Mouse (Mus musculus) ES-CJ7 (cell line): ENCODE measurements around the gene Pik3c2b.

Experiments
- DNase-seq: peaks from one replicate; pipeline ENCODE4 v3.0.0; 2011; ENCODE audit warnings: low read depth, low spot score

The Pik3c2b gene

DNA sequence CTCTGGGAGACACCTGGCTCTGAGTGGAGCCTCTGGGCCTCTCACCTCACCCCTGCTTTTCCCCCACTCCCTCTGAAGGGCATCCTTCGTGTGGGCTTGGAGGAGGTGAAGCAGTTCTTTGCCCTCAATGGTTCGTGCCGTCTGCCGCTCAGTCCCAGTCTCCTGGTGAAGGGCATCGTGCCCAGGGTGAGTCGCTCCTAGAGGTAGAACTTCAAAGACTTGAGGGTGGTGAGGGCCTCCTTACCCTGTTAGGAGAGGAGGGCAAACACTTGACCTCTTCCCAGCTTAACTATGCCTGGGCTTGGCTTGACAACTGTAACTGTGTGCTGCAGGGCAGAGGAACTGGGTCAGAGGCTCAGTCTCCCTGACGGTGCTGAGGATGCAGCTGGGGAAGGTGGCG is 46.0 kb downstream of the Pik3c2b start:
- no peak for DNase-seq

DNA sequence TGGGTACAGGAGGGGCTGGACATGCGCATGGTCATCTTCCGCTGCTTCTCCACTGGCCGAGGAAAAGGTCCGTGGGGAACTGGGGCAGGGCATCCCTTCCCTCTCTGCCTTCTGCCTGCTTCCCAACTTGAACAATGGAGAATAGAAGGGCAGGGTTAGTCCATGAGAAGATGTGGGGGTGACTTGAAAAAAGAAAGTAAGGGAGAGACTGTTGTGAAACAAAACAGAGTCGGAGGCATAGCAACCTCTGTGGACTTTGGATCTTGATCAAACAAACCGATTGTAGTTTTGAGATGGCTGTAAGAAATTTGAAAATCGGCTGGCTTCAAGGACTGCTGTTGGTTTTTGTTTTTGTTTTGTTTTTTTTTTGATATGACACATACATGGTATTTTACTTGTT is 48.3 kb downstream of the Pik3c2b start:
- DNase-seq: no peak

DNA sequence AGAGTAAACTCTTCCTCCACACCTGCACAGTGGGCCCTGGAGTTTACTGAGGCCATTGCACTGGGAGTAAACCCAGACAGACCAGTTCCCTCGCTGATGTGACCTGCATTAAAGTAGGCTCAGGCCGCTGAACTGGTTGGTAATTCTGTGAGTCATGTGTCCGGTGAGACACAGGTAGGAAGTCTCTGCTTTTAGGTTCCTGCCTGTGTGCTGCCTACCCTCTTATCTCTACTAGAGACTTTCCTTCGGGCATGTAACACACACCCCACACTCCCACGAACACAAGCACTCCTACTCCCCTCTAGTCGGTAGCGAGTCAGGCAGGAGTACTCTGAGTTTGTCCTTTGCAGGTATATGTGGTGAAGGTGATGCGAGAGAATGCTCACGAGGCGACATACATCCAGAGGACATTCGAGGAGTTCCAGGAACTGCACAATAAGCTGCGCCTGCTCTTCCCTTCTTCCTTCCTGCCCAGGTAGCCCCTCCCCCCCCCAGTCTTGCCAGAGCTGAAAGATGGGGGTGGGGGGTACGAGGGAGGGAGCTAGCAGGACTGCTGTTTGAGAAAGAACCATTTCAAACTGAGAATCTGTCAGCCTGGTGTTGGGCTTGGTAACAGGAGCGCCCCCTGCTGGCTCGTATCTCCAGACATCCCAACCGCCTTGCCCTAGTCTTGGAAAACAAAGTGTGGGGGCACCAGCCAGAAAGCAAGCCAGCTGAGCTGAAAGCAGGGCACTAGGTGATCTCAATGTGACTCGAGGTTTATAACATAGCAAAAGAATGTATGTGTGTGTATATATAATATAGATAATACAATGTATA is 55.7 kb downstream of the Pik3c2b start:
- DNase-seq: peak; percentile 96

DNA sequence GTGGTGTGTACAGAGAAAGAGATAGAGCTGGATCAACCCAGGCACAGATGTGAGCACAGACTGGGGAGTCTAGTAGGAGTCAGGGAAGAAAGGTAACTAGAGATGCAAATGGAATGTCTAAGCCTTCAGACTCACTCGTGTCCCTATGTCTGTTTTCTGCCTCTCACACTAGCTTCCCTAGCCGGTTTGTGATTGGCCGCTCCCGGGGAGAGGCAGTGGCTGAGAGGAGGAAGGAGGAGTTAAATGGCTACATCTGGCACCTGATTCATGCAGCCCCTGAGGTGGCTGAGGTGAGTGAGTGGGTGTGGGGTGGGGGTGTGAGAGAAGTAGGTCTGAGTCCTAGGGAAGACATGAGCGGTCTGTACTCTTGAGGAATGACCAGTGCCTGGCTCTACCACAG is 56.6 kb downstream of the Pik3c2b start:
- DNase-seq: peak; percentile 63

DNA sequence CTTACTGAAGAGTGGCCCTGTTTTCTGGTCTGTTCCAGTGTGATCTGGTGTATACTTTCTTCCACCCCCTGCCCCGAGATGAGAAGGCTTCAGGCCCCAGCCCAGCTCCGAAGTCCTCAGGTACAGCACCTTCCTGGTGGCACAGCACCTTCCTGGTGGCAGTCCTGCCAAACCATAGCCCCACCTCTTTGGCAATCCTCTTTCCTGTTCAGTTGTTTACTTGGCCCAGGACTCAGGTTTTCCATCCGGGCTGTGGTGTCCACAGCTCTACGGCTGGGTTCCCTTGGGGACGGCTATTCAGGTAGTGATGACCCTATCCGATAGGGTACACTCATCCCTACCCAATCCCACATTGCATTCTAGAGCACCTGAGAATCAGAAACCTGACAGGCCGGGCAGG is 57.8 kb downstream of the Pik3c2b start:
- DNase-seq: no peak

DNA sequence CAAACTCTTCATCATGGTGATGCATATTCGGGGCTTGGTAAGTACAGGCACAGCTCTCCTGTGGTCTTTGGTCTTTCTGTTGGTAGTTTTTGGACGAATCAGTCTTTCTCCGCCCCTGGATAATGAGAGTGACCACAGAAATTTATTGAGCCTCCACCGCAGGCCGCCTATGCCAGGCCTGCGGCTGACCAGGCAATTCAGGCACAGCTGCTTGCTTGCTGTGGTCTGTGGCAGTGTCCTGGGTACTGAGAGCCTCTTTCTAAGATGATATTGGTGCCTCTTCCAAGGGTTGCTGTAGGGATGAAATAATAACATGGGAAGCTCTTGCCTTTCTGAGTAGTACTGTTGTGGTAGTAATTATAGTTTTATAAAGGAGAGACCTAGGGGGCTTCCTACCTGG is 58.4 kb downstream of the Pik3c2b start:
- no peak for DNase-seq

DNA sequence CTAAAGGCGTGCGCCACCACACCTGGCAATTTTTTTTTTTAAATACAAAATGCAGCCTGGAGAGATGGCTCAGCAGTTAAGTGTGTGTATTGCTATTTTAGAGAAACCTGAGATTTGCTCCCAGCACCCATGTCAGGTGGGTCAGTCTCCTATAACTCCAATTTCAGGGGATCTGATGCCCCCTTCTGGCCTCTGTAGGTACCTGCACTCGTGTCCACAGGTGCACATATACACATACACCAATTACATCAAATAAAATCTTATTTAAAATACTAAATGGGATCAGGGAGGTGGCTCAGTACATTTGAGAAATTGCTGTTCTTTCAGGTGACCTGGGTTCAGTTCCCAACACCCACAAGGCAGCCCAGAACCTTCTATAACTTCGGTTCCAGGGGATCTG is 70.6 kb downstream of the Pik3c2b start:
- peak; percentile 59 for DNase-seq

DNA sequence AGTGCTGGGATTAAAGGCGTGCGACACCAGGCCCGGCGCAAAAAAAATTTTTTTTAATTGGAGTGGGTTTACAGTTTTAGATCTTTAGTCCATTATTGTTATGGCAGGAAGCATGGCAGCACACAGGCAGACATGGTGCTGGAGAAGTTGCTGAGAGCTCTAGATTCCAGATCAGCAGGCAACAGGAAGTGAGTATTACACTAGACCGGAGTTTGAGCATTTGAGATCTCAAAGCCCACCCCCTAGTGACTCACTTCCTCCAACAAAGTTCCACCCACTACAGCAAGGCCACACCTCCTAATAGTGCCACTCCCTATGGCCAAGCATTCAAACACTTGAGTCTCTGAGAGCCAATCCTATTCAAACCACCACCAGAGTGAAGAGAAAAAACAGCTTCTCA is 72.7 kb downstream of the Pik3c2b start:
- peak; percentile 97 for DNase-seq

DNA sequence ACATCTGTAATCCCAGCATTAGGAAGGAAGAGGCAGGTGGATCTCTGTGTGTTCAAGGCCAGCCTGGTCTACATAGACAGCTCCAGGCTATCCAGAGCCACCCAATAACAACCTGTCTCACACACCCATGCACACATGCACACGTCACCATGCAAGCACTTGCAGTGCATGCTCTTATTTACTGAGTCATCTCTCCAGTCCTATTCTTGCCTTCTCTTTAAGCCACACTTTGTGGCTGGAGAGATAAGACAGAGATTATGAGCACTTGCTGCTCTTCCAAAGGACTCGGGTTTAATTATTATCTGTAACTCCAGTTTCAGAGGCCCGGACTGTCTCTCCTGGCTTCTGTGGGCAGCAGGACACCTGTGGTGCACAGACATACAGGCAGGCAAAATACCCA is 73.4 kb downstream of the Pik3c2b start:
- DNase-seq: no peak

DNA sequence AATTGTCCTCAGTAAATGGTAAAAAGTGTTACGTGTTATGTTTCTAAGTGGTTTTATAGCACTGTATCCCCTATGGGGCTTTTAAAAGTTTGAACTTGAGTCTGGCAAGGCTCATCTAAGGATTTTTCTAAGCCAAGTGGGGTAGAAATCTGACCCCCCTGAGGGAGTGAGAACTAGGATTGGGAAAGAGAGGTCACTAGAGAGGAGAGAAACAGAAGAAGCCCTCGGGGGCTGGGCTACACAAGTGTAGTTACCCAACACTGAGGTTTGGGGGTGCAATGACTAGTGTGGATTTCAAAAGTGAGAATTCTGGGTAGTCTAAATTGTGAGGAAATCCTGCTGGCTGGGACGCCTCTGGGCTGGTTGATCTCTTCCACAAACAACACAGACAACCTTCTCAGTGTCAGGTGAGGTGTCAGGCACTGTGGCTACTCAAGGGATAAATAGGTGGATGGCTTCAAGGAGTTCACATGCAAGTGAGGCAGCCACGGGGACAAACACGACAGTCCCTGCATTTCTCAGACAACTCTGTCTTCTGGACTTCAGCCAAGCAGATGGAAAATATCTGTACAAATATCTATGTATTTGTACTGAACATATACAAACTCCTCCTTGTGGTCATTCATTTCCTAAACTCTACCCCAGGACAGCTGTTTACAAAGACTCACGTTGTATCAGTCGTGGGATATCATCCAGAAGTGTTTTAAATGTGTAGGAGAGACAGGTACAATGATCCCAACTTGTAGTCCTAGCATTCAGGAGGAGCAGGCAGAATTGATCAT is 74.7 kb downstream of the Pik3c2b start:
- no peak for DNase-seq

DNA sequence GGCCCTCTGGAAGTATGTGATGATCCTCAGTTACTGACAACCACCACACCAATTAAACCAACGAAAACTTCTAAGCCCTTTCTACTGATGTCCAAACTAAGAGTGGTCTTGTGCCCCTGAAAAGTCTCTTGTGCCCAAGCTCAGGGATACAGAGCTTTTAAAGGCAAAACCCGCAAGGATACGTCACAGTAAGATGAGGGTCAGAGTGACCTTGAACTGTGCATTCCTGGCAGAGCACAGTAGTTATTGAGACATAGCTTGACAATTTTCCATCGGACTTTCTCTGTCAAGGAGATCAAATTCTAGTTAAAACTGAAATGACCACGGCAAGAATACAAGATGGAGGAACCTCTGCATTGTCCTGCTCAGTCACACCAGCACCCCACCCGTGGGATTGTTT is 75.8 kb downstream of the Pik3c2b start:
- DNase-seq: no peak

DNA sequence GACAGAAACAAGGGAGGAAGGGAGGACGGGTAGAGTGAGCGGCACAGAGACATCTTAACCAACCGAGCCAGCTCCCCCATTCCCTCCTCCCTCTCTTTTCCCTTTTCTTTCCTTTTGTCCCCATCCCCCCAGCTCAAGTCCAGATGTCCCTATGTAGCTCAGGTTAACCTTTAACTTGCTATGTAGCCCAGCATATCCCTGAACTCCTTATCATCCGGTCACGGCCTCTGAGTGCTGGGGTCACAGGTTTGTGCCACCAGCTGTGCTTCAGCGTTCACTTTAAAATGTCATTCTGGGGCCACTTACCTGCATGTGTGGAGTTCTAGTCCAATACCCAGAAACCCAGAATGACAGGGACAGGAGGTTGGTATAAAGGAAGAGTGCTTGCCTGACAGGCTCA is 78.7 kb downstream of the Pik3c2b start:
- DNase-seq: no peak

DNA sequence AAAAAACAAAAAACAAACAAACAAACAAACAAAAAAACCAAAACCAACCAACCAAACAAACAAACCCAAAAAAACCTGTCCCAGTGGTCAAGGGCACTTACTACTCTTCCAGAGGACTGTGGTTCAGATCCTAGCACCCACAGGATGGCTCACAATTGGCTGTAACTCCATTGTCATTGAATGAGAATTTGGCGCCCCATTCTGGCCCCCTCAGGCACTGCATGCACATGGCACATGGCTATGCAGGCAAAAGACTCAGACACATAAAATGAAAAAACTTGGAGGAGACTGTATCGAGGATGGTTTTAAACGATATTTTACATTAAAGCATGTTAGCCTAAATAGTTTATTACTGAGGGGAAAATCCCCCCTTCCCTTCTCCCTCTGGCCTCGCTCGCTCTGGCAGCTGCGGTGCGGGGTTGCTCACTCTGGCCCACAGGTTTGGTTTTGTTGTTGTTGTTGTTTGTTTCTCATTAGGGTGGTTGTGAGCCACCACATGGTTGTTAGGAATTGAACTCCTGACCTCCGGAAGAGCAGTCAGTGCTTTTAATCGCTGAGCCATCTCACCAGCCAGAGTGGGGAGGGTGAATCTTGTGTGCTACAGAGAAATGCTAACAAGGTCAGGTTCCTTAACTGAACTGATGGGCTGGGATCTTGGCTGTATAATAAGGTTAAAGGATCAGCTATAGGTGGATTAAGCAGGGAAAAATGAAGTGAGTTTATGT is 80.3 kb downstream of the Pik3c2b start:
- DNase-seq: peak; percentile 85

DNA sequence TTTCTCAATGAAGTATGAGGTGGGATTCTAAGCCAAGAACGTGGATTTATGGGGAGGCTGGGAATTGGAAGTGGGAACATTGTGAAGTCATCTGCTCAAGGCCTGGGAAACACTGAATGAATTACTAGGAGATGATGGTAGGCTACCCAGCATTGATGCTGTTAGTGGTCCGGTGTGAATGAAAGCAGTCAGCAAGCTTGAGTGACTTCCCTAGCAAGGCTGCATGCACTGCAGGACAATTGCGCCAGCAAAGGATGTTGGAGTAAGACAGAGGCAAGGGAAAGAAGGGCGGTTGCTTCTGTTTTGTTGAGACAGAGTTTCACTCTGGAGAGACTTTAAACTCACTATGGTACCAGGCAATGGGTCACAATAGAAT is 80.9 kb downstream of the Pik3c2b start:
- peak; percentile 76 for DNase-seq

DNA sequence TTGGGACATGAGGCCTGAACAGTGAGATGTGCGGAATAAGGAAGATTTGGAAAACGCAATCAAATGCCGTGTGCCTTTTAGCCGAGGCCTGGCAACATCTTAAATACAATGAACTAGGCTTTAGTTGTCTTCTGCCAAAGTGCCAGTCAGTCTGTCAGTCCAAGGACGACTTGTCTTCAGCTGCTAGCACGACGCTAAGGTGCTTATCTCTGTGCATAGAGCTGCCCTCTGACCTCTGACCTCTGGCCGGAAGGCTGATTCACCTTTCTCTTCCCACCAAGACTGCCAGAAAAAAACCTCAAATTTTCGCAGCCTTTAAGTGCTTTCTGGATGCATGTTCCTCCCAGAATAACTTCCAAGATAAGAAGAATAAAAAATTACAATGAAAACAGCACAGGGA is 81.9 kb downstream of the Pik3c2b start:
- DNase-seq: peak; percentile 53

DNA sequence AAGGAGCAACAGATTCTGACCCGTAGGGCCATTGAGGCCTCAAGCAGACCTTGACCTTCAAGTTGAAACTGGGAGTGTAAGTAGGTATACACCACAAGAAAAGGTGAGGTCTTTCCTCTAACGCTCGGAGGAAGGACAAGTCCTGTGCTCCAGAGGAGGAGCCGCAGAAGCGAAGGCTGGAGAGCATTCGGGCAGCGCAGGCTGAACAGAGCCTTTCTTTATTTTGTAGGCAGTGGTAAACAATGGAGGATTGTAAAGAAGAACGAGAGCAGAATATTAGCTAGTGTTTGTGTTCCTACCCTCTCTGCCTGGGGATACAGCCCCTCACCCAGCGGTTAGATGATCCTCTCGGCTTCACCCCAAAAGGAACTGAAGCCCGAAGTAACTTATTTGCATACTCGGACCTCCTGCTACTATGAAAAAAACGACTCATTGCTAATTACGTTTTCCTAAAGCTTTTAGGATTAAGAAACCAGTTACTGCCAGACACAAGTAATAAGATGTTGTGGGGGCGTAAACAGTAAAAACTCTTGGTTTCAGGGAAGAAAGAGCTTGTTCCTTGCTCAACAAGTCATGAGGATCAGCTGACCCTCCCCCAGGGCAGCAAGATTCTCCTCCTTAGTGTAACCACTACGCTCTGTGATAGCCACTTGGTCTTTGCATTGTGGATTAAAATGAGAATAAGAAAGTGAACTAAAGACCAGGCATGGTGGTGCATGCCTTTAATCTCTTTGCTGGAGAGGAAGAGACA is 84.2 kb downstream of the Pik3c2b start:
- peak; percentile 84 for DNase-seq

DNA sequence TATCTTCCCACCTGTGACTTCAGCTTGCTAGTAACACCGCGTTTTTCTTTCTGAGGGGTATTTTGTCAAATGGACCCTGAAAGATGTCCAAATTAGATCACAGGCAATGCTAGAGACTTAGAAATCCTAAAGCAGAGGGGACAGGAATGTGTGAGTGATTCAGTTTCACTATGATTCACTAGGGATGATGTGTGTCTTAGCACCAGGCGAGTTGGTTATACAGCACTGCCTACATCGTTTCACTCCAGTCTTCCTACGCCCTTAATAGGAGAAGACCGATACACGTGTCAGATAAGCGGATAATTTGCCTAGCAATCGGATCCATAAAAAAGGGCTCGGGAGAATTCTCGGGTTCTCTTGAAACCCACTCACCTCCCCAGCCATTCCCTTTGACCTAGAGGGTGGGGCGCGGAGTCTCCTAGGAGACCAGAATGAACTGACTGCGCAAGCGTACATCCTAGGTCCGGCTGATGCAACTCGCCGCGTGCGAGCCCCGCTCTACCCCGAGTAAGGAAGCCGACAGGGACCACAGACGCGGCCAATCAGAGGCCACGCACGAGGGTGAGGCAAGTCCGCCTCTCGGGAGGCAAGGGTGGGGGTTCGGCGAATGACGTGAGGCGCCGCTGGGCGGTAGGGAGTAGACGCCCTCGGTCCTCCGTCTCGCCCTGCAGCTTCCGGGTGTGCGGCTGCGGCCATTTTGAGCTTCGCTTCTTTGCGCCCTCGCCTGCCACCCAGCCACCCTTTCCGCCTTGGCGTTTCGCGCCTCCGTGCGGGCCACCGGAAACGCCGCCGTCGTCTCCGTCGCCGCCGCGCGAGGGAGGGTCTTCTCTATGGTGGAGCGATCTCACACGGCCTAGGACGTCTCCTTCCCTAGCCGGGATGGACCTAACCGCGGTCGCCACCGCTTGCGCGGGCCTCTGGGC is 85.4 kb downstream of the Pik3c2b start, which contains the start of gene Ppp1r15b:
Gene Ppp1r15b, plus strand, starts transcription at position 506 of the 923 bp plus-strand sequence.
- peak; percentile 100 for DNase-seq

DNA sequence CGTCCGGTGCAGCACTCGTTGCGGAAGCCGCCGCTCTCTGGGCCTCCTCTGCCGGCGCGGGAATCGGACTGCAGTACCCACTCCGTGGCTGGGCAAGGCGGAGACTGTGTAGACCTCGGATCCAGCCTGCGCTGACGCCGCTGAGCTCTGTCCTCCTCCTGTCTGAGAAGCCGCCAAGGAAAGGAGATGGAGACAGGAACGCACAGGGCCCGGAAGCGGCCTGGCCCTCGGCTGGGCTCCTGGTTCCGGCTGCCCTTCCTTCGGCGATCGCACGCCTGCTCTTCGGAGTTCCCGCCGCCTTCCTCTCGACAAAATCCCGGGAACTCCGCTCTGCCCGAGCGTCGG is 86.1 kb downstream of the Pik3c2b start:
- DNase-seq: no peak

DNA sequence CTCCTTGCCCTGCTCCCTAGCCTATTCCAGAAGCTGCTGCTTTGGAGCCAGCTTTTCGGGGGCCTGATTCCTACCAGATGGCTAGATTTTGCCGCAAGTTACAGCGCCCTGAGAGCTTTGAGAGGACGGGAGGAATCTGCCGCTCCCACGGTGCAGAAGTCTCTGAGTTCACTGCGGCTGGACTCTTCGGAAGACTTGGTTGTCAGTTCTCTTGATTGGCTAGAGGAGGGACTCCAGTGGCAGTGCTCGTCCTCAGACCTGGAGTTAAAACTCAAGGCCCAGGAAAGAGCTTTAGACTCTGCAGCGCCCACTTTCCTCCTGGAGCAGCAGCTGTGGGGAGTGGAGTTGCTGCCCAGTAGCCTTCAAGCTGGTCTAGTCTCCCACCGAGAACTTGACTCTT is 86.5 kb downstream of the Pik3c2b start:
- no peak for DNase-seq
